Mouse (Mus musculus) testis, adult 2 months (tissue): Measurements from ENCODE around the gene Fam163b.

Experiments used
- CTCF ChIP-seq: fragments of 200-500 bp; IDR thresholded peaks from 2 replicates; pipeline ENCODE4 v1.5.1; 2012; ENCODE audit warnings: low read depth, mild to moderate bottlenecking, inconsistent platforms, low read length, moderate library complexity; ENCODE audit not compliant: control insufficient read depth, insufficient read depth, insufficient replicate concordance
- POLR2A ChIP-seq: fragments of 200-500 bp; IDR thresholded peaks from 2 replicates; pipeline ENCODE4 v1.6.1; 2012; ENCODE audit warnings: low read depth, mild to moderate bottlenecking, inconsistent platforms, low read length, moderate library complexity; ENCODE audit not compliant: control insufficient read depth

GRCm38 (mm10) chr2:27070247-27070813 is 72.0 kb downstream of the Fam163b start:
- TF ChIP-seq POLR2A (no peak), CTCF (no peak)
